Mouse (Mus musculus) testis, postnatal 14 days (tissue): ENCODE data around the gene Cpsf4l.
A peak's percentile ranks its signal among the peaks of the same experiment; 100 is the strongest.

ENCODE experiments used
- DNase-seq: peaks from one replicate; pipeline ENCODE4 v3.0.0; 2021; ENCODE audit warnings: low spot score

Gene Cpsf4l

GRCm38 (mm10) chr11:113735151-113735550, 25.3 kb upstream of the Cpsf4l start:
- DNase-seq = no peak

- no peak for DNase-seq
Measured at GRCm38 (mm10) chr11:113733631-113734364, 24.0 kb upstream of the Cpsf4l start.

GRCm38 (mm10) chr11:113731945-113732612, 22.3 kb upstream of the Cpsf4l start:
- DNase-seq = no peak

GRCm38 (mm10) chr11:113730879-113731278, 21.1 kb upstream of the Cpsf4l start:
- DNase-seq = no peak

GRCm38 (mm10) chr11:113729917-113730316, 20.1 kb upstream of the Cpsf4l start:
- DNase-seq = no peak

- DNase-seq = no peak
Measured at GRCm38 (mm10) chr11:113729239-113729638, 19.4 kb upstream of the Cpsf4l start.

- DNase-seq = no peak
Measured at GRCm38 (mm10) chr11:113727992-113728391, 18.2 kb upstream of the Cpsf4l start.

- DNase-seq = no peak
Measured at GRCm38 (mm10) chr11:113726994-113727888, 17.4 kb upstream of the Cpsf4l start.

GRCm38 (mm10) chr11:113725235-113726048, 15.6 kb upstream of the Cpsf4l start:
- DNase-seq = no peak

GRCm38 (mm10) chr11:113722405-113723090, 12.7 kb upstream of the Cpsf4l start:
- DNase-seq = no peak

GRCm38 (mm10) chr11:113717767-113718424, 8.1 kb upstream of the Cpsf4l start:
- peak; percentile 74 for DNase-seq

GRCm38 (mm10) chr11:113716132-113716531, 6.3 kb upstream of the Cpsf4l start:
- DNase-seq = no peak

GRCm38 (mm10) chr11:113715078-113715674, 5.4 kb upstream of the Cpsf4l start:
- DNase-seq = peak; percentile 71

GRCm38 (mm10) chr11:113711061-113711460, 1.2 kb upstream of the Cpsf4l start:
- DNase-seq = no peak

- DNase-seq = peak; percentile 58
Measured at GRCm38 (mm10) chr11:113710257-113710777, 500 bp upstream of the Cpsf4l start.

GRCm38 (mm10) chr11:113709272-113709671, 545 bp downstream of the Cpsf4l start:
- DNase-seq = no peak

GRCm38 (mm10) chr11:113708629-113709213, 1.1 kb downstream of the Cpsf4l start:
- DNase-seq = no peak

GRCm38 (mm10) chr11:113705966-113706652, 3.7 kb downstream of the Cpsf4l start:
- no peak for DNase-seq

- DNase-seq = peak; percentile 58
Measured at GRCm38 (mm10) chr11:113703758-113704157, 6.1 kb downstream of the Cpsf4l start.
